Mouse (Mus musculus) small intestine, adult 2 months (tissue): ENCODE results near the gene Tnfaip8l2.

Experiments
- CTCF ChIP-seq: fragments of 200-500 bp; IDR thresholded peaks from 2 replicates; pipeline ENCODE4 v1.5.1; 2012; ENCODE audit warnings: low read depth, mild to moderate bottlenecking, control low read depth, inconsistent platforms, low read length, moderate library complexity, mixed read lengths; ENCODE audit not compliant: insufficient replicate concordance, insufficient read length; ENCODE audit errors: extremely low read depth
- POLR2A ChIP-seq: fragments of 200-500 bp; IDR thresholded peaks from 2 replicates; pipeline ENCODE4 v1.6.1; 2012; ENCODE audit warnings: low read depth, mild to moderate bottlenecking, control low read depth, inconsistent platforms, low read length, moderate library complexity

DNA sequence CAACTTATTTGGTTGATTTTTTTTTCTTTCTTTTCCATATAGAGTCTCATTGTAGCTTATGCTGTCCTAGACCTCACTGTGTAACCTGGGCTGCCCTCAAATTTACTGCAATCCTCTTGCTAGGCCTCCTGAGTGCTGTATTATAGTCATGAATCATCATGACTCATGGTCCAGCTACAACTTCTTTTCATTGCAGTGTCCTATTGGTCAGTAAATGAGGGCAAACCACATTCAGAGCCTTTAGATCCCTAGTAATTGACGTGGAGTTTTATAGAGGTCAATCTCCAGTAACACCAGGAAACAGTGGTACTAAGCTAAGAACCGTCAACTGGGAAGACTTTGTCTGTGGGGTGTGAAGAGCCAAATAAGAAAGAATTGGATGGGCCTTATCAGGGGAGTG, 24.4 kb downstream of the Tnfaip8l2 start:
- TF ChIP-seq CTCF, result no peak
- no peak for TF ChIP-seq POLR2A
